ENCODE assay signal across 9 mouse cellular contexts in the genomic region with DNA sequence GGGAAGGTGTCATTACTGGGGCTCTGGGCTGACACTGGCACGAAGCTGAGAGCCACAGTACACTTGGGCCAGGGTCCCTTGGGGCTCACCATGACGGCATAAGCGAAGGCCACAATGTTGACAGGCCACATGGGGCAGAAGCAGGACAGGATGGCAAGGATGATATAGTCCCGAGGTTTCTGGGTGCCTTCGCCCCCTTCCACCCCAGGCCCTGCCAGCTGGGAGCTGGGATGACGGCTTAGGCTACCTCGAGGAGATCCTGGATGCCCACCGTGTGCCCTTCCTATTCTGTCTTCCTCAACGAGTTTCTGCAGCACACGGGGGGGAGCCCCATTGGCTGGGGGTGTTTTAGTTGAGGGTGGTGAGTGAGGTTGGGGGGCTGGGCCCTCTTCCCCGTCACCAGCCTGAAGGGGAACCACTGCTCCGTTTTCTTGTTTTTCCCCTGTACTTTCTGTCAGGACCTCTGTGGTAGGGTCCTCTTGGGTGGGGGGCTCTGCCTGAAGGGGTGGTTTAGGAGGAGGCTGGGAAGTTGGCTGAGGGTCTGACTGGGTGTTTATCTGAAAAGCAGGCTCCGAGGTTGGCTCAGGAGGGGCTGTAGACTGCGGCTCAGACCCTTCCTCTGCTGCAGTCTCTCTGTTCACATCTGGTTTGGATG. TPM values are rescaled to one million over a fixed set of nuclear protein-coding genes. Genes with fewer than 3 reads are reported as not detected.
DNase-seq lines count a peak whose midpoint lies in the region; ATAC-seq and TF ChIP-seq lines count a peak whose summit lies in the region.
"Had no signal": no experiment of that assay in that cellular context is flagged by ENCODE, and none has a peak within 500 bp of the region (broad histone marks: within the 10 kb centered on the region; RNA-seq: fewer than 3 reads in every experiment).

No protein-coding gene starts in this region.

- peaks cover 96% of the 10 kb centered on the region for H3K4me1 ChIP-seq in forebrain, embryonic 10.5 days
- H3K4me1 ChIP-seq in intestine, embryonic 14.5 days (replicated peaks; ENCODE audit: control insufficient read depth, insufficient read depth, low read length), result peaks cover 60% of the 10 kb centered on the region
- H3K4me1 ChIP-seq in neural tube, embryonic 15.5 days, result peaks cover 90% of the 10 kb centered on the region

- H3K9ac ChIP-seq in intestine, embryonic 14.5 days (ENCODE audit: low read length), result peak overlapping the region; percentile 59; the same call in 1 of the 2 replicates
- H3K9ac ChIP-seq in neural tube, embryonic 15.5 days (replicated peaks), result peak overlapping the region; percentile 77

- no peaks in the 10 kb centered on the region for H3K27me3 ChIP-seq in forebrain, embryonic 10.5 days (ENCODE audit: poor library complexity, severe bottlenecking)
- no peaks in the 10 kb centered on the region for H3K27me3 ChIP-seq in intestine, embryonic 14.5 days (replicated peaks; ENCODE audit: control insufficient read depth, insufficient read depth, low read length)
- no peaks in the 10 kb centered on the region for H3K27me3 ChIP-seq in neural tube, embryonic 15.5 days (replicated peaks)

- ATAC-seq in intestine, embryonic 14.5 days (replicated peaks; ENCODE audit: low FRiP score, low TSS enrichment, low read depth), result no peak
- ATAC-seq in neural tube, embryonic 15.5 days (ENCODE audit: low FRiP score), result no peak

- peak overlapping the region; percentile 77 for H3K4me3 ChIP-seq in layer of hippocampus, adult 2 months
- peak overlapping the region; percentile 92 for H3K4me3 ChIP-seq in forebrain, embryonic 10.5 days
- H3K4me3 ChIP-seq in intestine, embryonic 14.5 days (ENCODE audit: low read depth, low read length), result 0 out of 2 replicates have a peak overlapping the region, but pooled peaks have one; percentile 6
- H3K4me3 ChIP-seq in neural tube, embryonic 15.5 days (replicated peaks), result peak overlapping the region; percentile 59

- H3K27ac ChIP-seq in layer of hippocampus, adult 2 months, result peak overlapping the region; percentile 99
- peak overlapping the region; percentile 100 for H3K27ac ChIP-seq in forebrain, embryonic 10.5 days
- H3K27ac ChIP-seq in intestine, embryonic 14.5 days (ENCODE audit: low read depth), result no peak overlapping the region
- H3K27ac ChIP-seq in neural tube, embryonic 15.5 days (replicated peaks), result peak overlapping the region; percentile 98

- TF ChIP-seq CTCF in layer of hippocampus, adult 2 months (conservative IDR thresholded peaks at IDR 0.05), result no peak

- no peak for DNase-seq in layer of hippocampus, adult 2 months (ENCODE audit: low spot score in 2 of 2)
- DNase-seq in layer of hippocampus, postnatal 14 days (ENCODE audit: low spot score in 2 of 2), result no peak
- DNase-seq in forebrain, embryonic 10.5 days (ENCODE audit: extremely low spot score, low spot score), result no peak
- DNase-seq in intestine, embryonic 14.5 days (ENCODE audit: low spot score), result peak; percentile 38
- no peak for DNase-seq in ovary, postnatal 36 days (ENCODE audit: low spot score)
- DNase-seq in urinary bladder, postnatal 10 days (ENCODE audit: low spot score), result no peak
- DNase-seq: gastrocnemius, postnatal 25 days had no signal

- WGBS in forebrain, embryonic 10.5 days, result 83% methylated on average over 14 of the region's 14 CpGs
- 75% methylated on average over 14 of the region's 14 CpGs for WGBS in intestine, embryonic 14.5 days
- WGBS in neural tube, embryonic 15.5 days, result 77% methylated on average over 14 of the region's 14 CpGs

- H3K9me3 ChIP-seq in forebrain, embryonic 10.5 days, result no peaks in the 10 kb centered on the region
- H3K9me3 ChIP-seq in intestine, embryonic 14.5 days (ENCODE audit: control insufficient read depth, low read length), result no peaks in the 10 kb centered on the region
- H3K9me3 ChIP-seq in neural tube, embryonic 15.5 days (replicated peaks), result no peaks in the 10 kb centered on the region

- H3K4me2 ChIP-seq in intestine, embryonic 14.5 days (ENCODE audit: low read length), result peak overlapping the region; percentile 82
- H3K4me2 ChIP-seq in neural tube, embryonic 15.5 days, result peak overlapping the region; percentile 88

- H3K36me3 ChIP-seq in forebrain, embryonic 10.5 days (replicated peaks), result peaks cover 43% of the 10 kb centered on the region
- H3K36me3 ChIP-seq in intestine, embryonic 14.5 days (ENCODE audit: control insufficient read depth, insufficient read depth, low read length), result peaks cover 35% of the 10 kb centered on the region
- H3K36me3 ChIP-seq in neural tube, embryonic 15.5 days, result peaks cover 32% of the 10 kb centered on the region

RNA-seq across cellular contexts. Expression of gene Gm42742, which starts 1.5 kb away (rescaled TPM):
- total RNA-seq in layer of hippocampus, adult 2 months (2021), result 10 to 100 TPM; 53.6 to 62.4 TPM
- total RNA-seq in layer of hippocampus, postnatal 14 days (2021), result 10 to 100 TPM; 34.0 to 35.5 TPM
- 32.6 and 46.7 TPM in 2 replicates for polyA plus RNA-seq in forebrain, embryonic 10.5 days (2016; fragmentation: Nextera tagmentation; extraction: Ambion mirVana)
- 41.8 and 46.3 TPM in 2 replicates for polyA plus RNA-seq in intestine, embryonic 14.5 days (2014; fragmentation: Nextera tagmentation; extraction: Ambion mirVana)
- polyA plus RNA-seq in neural tube, embryonic 15.5 days (2015; fragmentation: Nextera tagmentation; extraction: Ambion mirVana), result 18.8 and 54.5 TPM in 2 replicates

RNA-seq across cellular contexts. Expression of gene Prrt2, which starts 1.6 kb away (rescaled TPM):
- total RNA-seq in layer of hippocampus, adult 2 months (2021), result 100 to 1,000 TPM; 243 to 275 TPM
- total RNA-seq in layer of hippocampus, postnatal 14 days (2021), result 100 to 1,000 TPM; 184 to 201 TPM
- polyA plus RNA-seq in forebrain, embryonic 10.5 days (2016; fragmentation: Nextera tagmentation; extraction: Ambion mirVana), result 3.5 and 4.0 TPM in 2 replicates
- 9.2 and 9.5 TPM in 2 replicates for polyA plus RNA-seq in intestine, embryonic 14.5 days (2014; fragmentation: Nextera tagmentation; extraction: Ambion mirVana)
- 69.9 and 72.5 TPM in 2 replicates for polyA plus RNA-seq in neural tube, embryonic 15.5 days (2015; fragmentation: Nextera tagmentation; extraction: Ambion mirVana)

RNA-seq across cellular contexts. Expression of gene Pagr1a, which starts 2.3 kb away (rescaled TPM):
- 10 to 100 TPM; 17.4 to 43.4 TPM for total RNA-seq in layer of hippocampus, adult 2 months (2021)
- total RNA-seq in layer of hippocampus, postnatal 14 days (2021), result 10 to 100 TPM; 21.2 to 27.3 TPM
- polyA plus RNA-seq in forebrain, embryonic 10.5 days (2016; fragmentation: Nextera tagmentation; extraction: Ambion mirVana), result 92.7 and 121 TPM in 2 replicates
- polyA plus RNA-seq in intestine, embryonic 14.5 days (2014; fragmentation: Nextera tagmentation; extraction: Ambion mirVana), result 43.9 and 47.7 TPM in 2 replicates
- 52.5 and 80.1 TPM in 2 replicates for polyA plus RNA-seq in neural tube, embryonic 15.5 days (2015; fragmentation: Nextera tagmentation; extraction: Ambion mirVana)

RNA-seq across cellular contexts. Expression of gene Pagr1b, which starts 3.1 kb away (rescaled TPM):
- total RNA-seq in layer of hippocampus, adult 2 months (2021), result under 1 TPM in 1 of 2 experiments, not detected in 1; 0.90 TPM
- 1 to 10 TPM in 1 of 2 experiments, not detected in 1; 2.0 TPM for total RNA-seq in layer of hippocampus, postnatal 14 days (2021)
- polyA plus RNA-seq in forebrain, embryonic 10.5 days (2016; fragmentation: Nextera tagmentation; extraction: Ambion mirVana), result not detected in 2 replicates
- 0.45 and 0.86 TPM in 2 replicates for polyA plus RNA-seq in intestine, embryonic 14.5 days (2014; fragmentation: Nextera tagmentation; extraction: Ambion mirVana)
- polyA plus RNA-seq in neural tube, embryonic 15.5 days (2015; fragmentation: Nextera tagmentation; extraction: Ambion mirVana), result 0.79 and 1.2 TPM in 2 replicates
- total RNA-seq: gastrocnemius, postnatal 25 days; left cerebral cortex, postnatal 14 days had no signal

RNA-seq across cellular contexts. Expression of gene Mvp, which starts 5.0 kb away (rescaled TPM):
- 10 to 100 TPM in 1 of 2 experiments, 1 to 10 TPM in 1; 8.0 to 10.1 TPM for total RNA-seq in layer of hippocampus, adult 2 months (2021)
- 1 to 10 TPM; 5.8 to 6.3 TPM for total RNA-seq in layer of hippocampus, postnatal 14 days (2021)
- polyA plus RNA-seq in forebrain, embryonic 10.5 days (2016; fragmentation: Nextera tagmentation; extraction: Ambion mirVana), result 3.3 TPM in 2 replicates
- polyA plus RNA-seq in intestine, embryonic 14.5 days (2014; fragmentation: Nextera tagmentation; extraction: Ambion mirVana), result 27.4 and 29.6 TPM in 2 replicates
- polyA plus RNA-seq in neural tube, embryonic 15.5 days (2015; fragmentation: Nextera tagmentation; extraction: Ambion mirVana), result 5.2 and 11.6 TPM in 2 replicates

Comparison
In these comparisons a context has a peak if more than half of its experiments do, and no peak if none do; other contexts are left out.
1. H3K4me3 ChIP-seq: peak in every context shown above with its lines; median percentile 92 in forebrain, embryonic 10.5 days; 77 in layer of hippocampus, adult 2 months; 59 in neural tube, embryonic 15.5 days; 6 in intestine, embryonic 14.5 days.